Mouse (Mus musculus): Measurements from ENCODE around the gene Slc35b4. TPM values are rescaled to one million over a fixed set of nuclear protein-coding genes. Genes with fewer than 3 reads are reported as not detected.
A peak's percentile ranks its signal among the peaks of the same experiment; 100 is the strongest.

The Slc35b4 gene
- total RNA-seq (2022): 10 to 100 TPM; 38.6 to 47.2 (median 41.5) TPM

GRCm38 (mm10) chr6:34176864-34177247, at the start of gene Slc35b4:
Gene Slc35b4, minus strand, starts transcription at chr6:34177111.
- peak; percentile 96 for DNase-seq

DNA sequence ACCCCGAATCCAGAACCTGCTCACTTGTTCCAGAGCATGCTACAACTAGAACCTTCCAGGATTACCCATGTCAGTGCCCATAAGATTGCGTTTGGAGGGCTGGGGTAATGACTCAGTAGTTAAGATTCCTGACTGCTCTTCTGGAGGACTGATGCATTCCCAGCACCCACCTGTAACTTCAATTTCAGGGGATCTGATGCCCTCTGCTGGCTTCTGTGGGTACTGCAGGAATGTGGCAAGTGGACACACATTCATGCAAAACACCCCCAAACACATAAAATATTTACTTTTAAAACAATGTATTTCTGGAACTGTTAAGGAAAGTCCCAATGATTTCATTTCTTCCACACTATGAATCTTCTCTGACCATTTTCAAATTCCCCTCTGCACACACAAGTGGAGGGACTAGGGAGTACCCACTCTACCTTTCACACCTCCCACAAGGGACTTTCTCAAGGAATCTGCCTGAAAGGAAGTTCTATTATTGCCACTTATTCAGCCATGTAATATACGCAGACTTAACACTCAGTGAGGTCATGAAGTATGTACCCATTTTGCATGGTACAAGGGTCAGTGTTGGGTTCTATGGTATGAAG, 48.2 kb upstream of the Slc35b4 start:
- DNase-seq: no peak

GRCm38 (mm10) chr6:34216450-34217319, 39.8 kb upstream of the Slc35b4 start:
- DNase-seq: no peak

GRCm38 (mm10) chr6:34205754-34206153, 28.8 kb upstream of the Slc35b4 start:
- no peak for DNase-seq

DNA sequence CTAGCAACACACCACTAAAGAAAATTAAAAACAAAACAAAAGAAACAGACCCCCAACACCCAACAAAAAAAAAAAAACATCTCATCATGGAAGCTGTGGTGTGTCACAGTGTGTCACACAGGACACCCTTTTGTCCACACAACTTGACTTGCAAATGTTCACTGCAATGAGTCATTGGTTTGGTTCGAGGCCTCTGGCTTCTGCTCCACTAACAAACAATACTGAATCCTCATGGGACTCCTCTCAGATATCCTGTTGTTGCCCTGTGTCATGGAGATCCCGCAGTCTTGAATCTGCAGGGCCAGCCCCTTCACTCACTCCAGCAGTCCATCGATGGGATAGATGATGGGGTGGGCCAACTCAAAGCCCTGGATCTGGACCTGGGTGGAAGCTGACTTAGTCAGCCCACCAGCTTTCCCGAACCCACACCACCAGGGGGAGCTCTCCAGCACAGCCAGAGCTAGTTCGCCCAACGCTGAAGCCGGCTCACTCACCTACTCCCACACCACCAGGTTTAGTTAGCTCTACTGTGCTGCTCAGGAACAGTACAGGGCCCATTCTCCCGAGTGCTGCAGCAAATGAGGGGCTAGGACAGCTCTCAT, 28.2 kb upstream of the Slc35b4 start:
- no peak for DNase-seq

GRCm38 (mm10) chr6:34203503-34203902, 26.6 kb upstream of the Slc35b4 start:
- no peak for DNase-seq

DNA sequence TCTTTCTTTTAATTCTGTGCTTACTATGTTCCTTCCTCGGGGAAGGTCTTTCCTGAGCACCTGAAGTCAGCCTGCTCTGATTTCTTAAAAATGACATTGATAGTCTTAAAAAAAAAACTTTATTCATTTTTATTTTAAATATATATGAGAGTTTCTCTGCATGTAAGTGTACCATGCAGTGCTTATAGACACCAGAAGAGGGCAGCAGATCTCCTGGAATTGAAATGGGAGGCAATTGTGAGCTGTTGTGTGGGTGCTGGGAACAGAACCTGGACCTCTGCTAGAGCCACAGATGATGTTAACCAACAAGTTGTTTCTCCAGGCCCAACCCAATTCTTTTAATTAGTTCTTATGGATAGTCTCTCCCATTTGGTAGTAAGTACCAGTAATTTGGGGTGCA, 18.1 kb upstream of the Slc35b4 start:
- DNase-seq: no peak

DNA sequence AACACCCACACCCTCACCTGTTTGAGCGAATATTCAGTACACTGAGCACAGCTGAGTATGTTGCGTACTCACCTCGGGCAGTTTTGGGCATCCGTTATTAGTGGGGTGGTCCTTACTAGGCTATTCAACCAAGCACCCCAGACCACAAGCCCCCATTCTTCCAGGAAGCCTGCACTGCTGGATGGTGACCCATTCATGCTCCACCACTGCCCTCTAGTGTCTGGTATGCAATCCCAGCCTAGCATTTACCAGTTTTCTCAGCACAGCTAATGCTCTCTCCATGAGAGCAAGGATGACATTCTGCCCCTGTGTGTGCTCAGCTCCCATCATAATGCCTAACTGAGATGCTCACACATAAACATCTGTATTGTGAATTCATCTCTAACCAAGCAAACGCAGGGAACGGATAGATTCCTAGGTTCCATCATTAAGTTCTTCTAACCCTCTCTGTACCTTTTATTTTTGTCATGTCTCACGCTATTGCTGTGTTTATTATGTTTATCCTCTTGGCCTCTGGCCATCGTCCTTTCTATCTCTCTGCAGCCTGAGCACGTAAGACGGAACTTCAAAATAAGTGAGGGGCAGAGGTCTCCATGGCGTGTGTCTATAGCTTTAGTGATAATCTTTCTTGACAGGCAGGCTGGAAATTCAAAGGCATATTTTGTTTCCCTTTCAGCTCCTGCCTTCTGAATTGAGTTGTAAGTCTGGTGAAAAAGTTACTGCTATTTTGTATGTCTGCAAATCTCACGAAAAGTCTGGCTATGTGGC, 17.0 kb upstream of the Slc35b4 start:
- DNase-seq: no peak

DNA sequence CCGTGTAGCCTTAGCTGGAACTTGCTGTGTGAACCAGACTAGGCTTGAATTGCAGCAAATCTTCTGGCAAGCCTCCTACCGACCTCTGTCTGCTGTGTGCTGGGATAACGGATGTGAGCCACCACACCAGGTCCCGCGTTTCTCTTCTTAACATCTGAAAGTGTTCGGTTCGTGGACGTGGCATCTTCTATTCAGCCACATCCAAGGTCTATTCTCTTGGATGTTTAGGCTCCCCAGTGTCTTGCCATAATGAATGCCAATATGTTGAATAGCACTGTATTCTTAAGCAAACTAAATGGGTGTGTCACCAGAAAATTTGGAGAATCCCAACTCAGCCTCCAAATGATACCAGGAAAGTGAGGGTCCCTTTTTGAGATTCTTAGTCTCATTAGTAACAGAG, 14.5 kb upstream of the Slc35b4 start:
- no peak for DNase-seq

DNA sequence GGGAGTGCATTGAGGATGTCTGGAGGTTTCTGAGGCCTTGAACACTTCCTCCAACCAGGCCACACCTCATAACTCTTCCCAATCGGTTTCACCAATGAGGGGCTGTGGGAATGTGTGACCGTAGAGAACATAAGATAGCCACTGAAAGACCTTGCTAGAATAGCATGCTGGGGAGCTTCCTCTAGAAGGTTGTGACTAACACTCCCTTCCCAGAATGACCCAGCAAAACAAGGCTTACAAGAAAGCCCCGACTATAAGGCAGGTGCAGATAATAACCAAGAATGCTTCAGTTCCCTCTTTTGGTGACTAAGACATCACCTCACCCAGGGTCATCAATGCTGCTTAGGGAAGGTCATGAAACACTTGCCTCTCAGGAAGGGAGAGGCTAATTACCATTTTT, 12.6 kb upstream of the Slc35b4 start:
- no peak for DNase-seq

- DNase-seq: no peak
These were observed 11.2 kb upstream of the Slc35b4 start for GRCm38 (mm10) chr6:34187986-34188599.

DNA sequence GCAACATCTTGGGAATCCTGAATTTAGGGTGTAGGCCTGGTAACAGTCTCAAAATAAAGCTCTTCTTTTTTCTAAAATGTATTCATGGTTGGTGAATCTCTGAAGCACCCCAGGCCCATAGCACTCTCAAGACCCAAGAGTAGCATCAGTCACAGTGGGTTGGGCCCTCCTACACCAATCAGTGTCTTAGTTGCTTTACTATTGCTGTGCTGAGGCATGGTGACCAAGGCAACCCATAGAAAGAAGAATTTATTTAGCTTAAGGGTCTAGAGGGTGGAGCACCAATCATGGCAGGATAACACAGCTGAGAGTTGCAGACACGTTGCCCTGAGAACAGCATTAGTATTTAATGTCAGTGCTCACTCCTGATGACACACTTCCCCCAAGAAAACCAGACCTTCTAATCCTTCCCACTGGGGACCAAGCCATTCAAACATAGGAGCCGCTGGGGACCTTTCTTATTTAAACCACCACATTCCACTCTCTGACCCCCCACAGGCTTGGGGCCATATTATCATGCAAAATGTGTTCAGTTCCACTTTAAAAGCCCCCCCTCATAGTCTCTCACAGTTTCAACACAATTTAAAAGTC, 10.5 kb upstream of the Slc35b4 start:
- DNase-seq: no peak

DNA sequence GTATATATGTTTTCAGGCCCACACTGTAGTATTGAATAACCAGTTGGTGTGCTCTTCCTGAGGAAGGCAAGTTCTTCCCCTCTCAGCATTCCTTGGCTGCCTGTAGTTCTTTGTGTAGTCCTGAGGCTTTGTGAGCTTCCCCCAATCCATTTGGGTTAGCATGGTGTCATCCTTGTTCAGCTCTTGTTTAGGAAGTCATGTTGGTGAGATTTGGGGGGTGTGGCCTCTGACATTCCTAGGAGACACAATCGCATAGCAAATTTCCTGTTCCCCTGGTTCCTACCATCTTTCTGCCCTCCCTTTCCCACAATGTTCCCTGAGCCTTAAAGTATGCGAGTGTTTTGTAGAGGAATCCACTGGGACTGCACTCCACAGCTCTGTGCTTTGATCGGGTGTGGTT, 6.4 kb upstream of the Slc35b4 start:
- DNase-seq: no peak

GRCm38 (mm10) chr6:34181961-34182360, 5.0 kb upstream of the Slc35b4 start:
- DNase-seq: no peak

GRCm38 (mm10) chr6:34179911-34180310, 3.0 kb upstream of the Slc35b4 start:
- DNase-seq: no peak

DNA sequence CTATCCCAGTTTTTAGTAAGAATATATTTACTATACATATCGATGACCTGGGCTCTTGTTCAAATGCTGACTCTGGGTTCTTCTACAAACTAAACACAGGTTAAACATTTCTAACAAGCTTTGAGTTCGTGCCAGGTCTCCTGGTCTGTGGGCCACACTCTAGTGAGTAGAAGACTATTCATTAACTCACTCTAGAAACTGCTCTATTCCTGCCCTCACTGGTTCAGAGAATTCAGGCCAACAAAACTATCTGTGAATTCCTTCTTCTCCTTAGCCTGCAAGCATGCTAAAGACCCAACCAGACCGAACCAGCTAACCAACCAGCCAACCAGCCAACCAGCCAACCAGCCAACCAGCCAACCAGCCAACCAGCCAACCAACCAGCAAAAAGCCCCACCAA, 2.1 kb upstream of the Slc35b4 start:
- no peak for DNase-seq

- no peak for DNase-seq
These were observed 624 bp downstream of the Slc35b4 start for GRCm38 (mm10) chr6:34176111-34176863.

DNA sequence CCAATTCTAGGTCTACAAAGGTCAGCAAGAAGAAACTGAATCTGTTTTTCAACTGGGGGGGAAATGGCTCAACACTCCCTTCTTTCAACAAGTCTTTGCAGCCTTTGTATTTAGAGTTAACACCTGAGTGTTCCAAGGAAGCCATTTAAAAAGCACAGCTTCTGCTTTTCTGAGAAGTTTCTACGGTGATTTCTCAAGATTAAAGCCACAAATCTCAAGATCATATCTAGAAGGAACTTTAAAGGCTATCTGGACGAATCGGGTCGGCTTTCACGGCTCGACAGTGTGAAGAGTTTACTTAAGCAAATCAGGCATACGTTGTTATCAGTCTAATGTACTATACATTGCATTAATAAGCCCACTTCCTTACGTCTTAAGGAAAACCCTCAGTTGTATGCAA, 2.2 kb downstream of the Slc35b4 start:
- DNase-seq: no peak

DNA sequence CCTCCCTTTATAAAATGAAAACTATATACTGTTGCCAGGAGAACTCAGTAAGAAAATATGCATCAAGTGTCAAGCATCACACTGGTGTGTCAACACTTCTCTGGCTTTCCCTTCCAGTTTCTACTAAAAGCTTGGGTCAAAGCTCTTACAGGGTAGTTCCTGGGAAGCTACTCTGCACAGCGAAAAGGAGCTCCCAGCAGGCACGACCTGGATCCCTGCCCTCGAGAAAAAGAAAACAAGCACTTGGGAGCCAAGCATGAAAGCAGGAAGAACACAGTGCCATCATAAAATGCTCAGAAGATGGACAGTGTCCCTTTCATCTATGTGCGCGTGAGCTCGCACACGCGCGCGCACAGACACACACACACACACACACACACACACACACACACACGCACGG, 3.7 kb downstream of the Slc35b4 start:
- DNase-seq: no peak

- DNase-seq: no peak
These were observed 5.0 kb downstream of the Slc35b4 start for GRCm38 (mm10) chr6:34171748-34172457.

All from adrenal gland, adult 8-10 months (tissue).